Mouse (Mus musculus): Measurements from ENCODE around the gene Specc1l. TPM values are rescaled to one million over a fixed set of nuclear protein-coding genes. Genes with fewer than 3 reads are reported as not detected.

The Specc1l gene
- polyA plus RNA-seq, 1 experiment: 15.6 TPM

DNA sequence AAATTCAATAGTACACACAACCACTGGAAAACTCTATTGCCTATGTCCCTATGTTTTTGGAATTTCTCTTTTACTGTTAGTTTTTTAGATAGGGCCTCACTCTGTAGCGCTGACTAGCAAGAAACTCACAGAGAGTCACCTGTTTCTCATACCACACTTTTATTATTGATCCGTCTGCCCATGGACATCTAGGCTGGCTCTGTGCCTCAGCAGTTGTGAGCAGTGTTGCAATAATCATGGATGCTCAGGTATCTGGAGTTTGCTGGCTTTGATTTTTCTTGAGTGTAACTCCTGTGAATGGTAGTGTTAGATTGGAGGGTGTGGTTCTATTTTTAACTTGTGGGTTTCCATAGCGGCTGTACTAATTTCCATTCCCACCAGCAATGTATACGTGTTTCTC, 143.5 kb downstream of the Specc1l start:
- H3K27ac ChIP-seq (ENCODE audit: insufficient read depth, low read depth, low read length): no peak overlapping the region
- DNase-seq: no peak
- no peak for TF ChIP-seq POLR2A (IDR thresholded peaks at IDR 0.05; ENCODE audit: low read depth, low read length)
- no peak for TF ChIP-seq CTCF (conservative IDR thresholded peaks at IDR 0.05; ENCODE audit: insufficient read depth, insufficient read length, low read depth, low read length)
- 84% methylated on average over 4 of the region's 4 CpGs for WGBS
- H3K4me3 ChIP-seq (ENCODE audit: insufficient read depth, low read depth, low read length): no peak overlapping the region
- no peaks in the 10 kb centered on the region for H3K36me3 ChIP-seq (ENCODE audit: control insufficient read depth, insufficient read depth, low read length)
- H3K4me1 ChIP-seq (ENCODE audit: control insufficient read depth, insufficient read depth, low read length): no peaks in the 10 kb centered on the region
- no peaks in the 10 kb centered on the region for H3K27me3 ChIP-seq (replicated peaks; ENCODE audit: control insufficient read depth, insufficient read depth, low read length)

Other genes with a start within 250 kb of the Specc1l start
- gene Gnaz, start 244.9 kb upstream of the Specc1l start, polyA plus RNA-seq (2012; rRNA removed): 4.4 and 5.0 TPM in 2 replicates
- gene Rsph14, start 179.5 kb upstream of the Specc1l start, polyA plus RNA-seq (2012; rRNA removed): not detected in 2 replicates
- 9.5 and 9.9 TPM in 2 replicates for gene Rab36, start 175.0 kb upstream of the Specc1l start, polyA plus RNA-seq (2012; rRNA removed)
- gene Bcr, start 151.5 kb upstream of the Specc1l start, polyA plus RNA-seq (2012; rRNA removed): 28.4 and 28.7 TPM in 2 replicates
- 11.4 and 13.3 TPM in 2 replicates for gene Adora2a, start 104.8 kb downstream of the Specc1l start, polyA plus RNA-seq (2012; rRNA removed)
- 58.4 and 58.5 TPM in 2 replicates for gene Upb1, start 189.0 kb downstream of the Specc1l start, polyA plus RNA-seq (2012; rRNA removed)